In genomic region chr6:106876690-106877089, GRCm38 (mm10) we compare ENCODE assay signal across 22 mouse cellular contexts.
"Had no signal": no experiment of that assay in that cellular context is flagged by ENCODE, and none has a peak within 500 bp of the region (broad histone marks: within the 10 kb centered on the region; RNA-seq: fewer than 3 reads in every experiment).

No protein-coding gene starts in this region.

- H3K4me3 ChIP-seq: kidney, embryonic 15.5 days; limb, embryonic 12.5 days; limb, embryonic 15.5 days; midbrain, embryonic 13.5 days; myocyte; neural tube, embryonic 13.5 days; stomach, embryonic 15.5 days had no signal

- H3K4me2 ChIP-seq: kidney, embryonic 15.5 days; limb, embryonic 12.5 days; limb, embryonic 15.5 days; liver, embryonic 11.5 days; lung, embryonic 14.5 days; midbrain, embryonic 13.5 days; neural tube, embryonic 13.5 days; stomach, embryonic 15.5 days had no signal

- H3K27me3 ChIP-seq: kidney, embryonic 15.5 days; limb, embryonic 12.5 days; limb, embryonic 15.5 days; midbrain, embryonic 13.5 days; neural tube, embryonic 13.5 days; stomach, embryonic 15.5 days had no signal

- H3K9me3 ChIP-seq: kidney, embryonic 15.5 days; limb, embryonic 12.5 days; limb, embryonic 15.5 days; neural tube, embryonic 13.5 days; stomach, embryonic 15.5 days had no signal

- H3K4me1 ChIP-seq: kidney, embryonic 15.5 days; limb, embryonic 12.5 days; limb, embryonic 15.5 days; midbrain, embryonic 13.5 days; neural tube, embryonic 13.5 days; stomach, embryonic 15.5 days had no signal

- H3K36me3 ChIP-seq: kidney, embryonic 15.5 days; limb, embryonic 12.5 days; limb, embryonic 15.5 days; midbrain, embryonic 13.5 days; neural tube, embryonic 13.5 days; stomach, embryonic 15.5 days had no signal

- H3K9ac ChIP-seq: kidney, embryonic 15.5 days; limb, embryonic 12.5 days; limb, embryonic 15.5 days; liver, embryonic 14.5 days; liver, postnatal 0 days; lung, embryonic 14.5 days; midbrain, embryonic 13.5 days; neural tube, embryonic 13.5 days; stomach, embryonic 15.5 days had no signal

- DNase-seq: kidney, postnatal 10 days; kidney, postnatal 4 days; left cerebral cortex, postnatal 4 days; liver, postnatal 0 days; lung, embryonic 14.5 days; right cerebral cortex, adult 18-20 months; right cerebral cortex, postnatal 14 days; right cerebral cortex, postnatal 4 days; thymus, adult 18-20 months; thymus, postnatal 36 days had no signal

- H3K27ac ChIP-seq: kidney, embryonic 15.5 days; limb, embryonic 12.5 days; limb, embryonic 15.5 days; liver, embryonic 14.5 days; macrophage; midbrain, embryonic 13.5 days; neural tube, embryonic 13.5 days; stomach, embryonic 15.5 days had no signal

- ATAC-seq: liver, postnatal 0 days; lung, postnatal 0 days; midbrain, embryonic 13.5 days; midbrain, embryonic 16.5 days had no signal
